Mouse (Mus musculus): ENCODE measurements at regions not wholly inside any gene's neighbourhood (a gene's known extent, or its start where the extent isn't known, plus 50 kb on each side); places are given as distances from the start of the nearest gene placed in this dataset.

DNA sequence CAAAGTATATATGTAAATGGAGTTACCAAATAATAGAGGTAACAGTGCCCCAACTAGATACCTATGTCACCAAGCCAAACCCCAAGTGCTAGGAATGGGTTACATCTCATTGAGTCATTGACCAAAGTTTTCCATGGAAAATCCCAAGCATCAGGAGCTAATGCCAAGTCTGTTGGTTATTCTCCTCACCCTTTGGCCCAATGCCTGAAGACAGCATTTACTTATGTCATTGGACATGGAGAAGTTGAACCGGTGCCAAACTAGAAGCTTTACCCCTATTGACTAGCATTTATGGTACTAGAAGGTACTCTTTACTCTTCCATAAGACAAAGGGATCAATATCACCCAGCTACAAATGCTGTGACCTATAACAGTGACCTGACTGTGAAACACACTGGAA, 198.2 kb upstream of the Rnd3 start:
- no peak for TF ChIP-seq POLR2A (IDR thresholded peaks at IDR 0.05; ENCODE audit: control insufficient read depth, extremely low read depth, insufficient read depth, low read length, poor library complexity)
- no peak for TF ChIP-seq CTCF (IDR thresholded peaks at IDR 0.05; ENCODE audit: borderline replicate concordance, control insufficient read depth, extremely low read depth, insufficient read depth, low read length, poor library complexity)

Measured in thymus, adult 2 months (tissue).